Mouse (Mus musculus) lung, adult 2 months (tissue): ENCODE measurements at regions not wholly inside any gene's neighbourhood (a gene's known extent, or its start where the extent isn't known, plus 50 kb on each side); places are given as distances from the start of the nearest gene placed in this dataset.

Source experiments
- DNase-seq: peaks from one replicate; pipeline ENCODE4 v3.0.0; 2022
- H3K4me1 ChIP-seq: fragments of 200-500 bp; 2 replicates; pipeline ENCODE4 v1.6.1; 2011; ENCODE audit warnings: low read length; ENCODE audit not compliant: control insufficient read depth, insufficient read depth
- H3K4me3 ChIP-seq: fragments of 200-500 bp; replicated peaks from 2 replicates; pipeline ENCODE3; 2011; ENCODE audit warnings: low read depth, mild to moderate bottlenecking, control low read depth, low read length; ENCODE audit errors: extremely low read depth
- CTCF ChIP-seq: fragments of 200-500 bp; IDR thresholded peaks from 2 replicates; pipeline ENCODE4 v1.5.1; 2011; ENCODE audit warnings: mild to moderate bottlenecking, low read length, control low read depth; ENCODE audit not compliant: insufficient read depth
- POLR2A ChIP-seq: fragments of 200-500 bp; IDR thresholded peaks from 2 replicates; pipeline ENCODE4 v1.6.1; 2011; ENCODE audit warnings: low read depth, mild to moderate bottlenecking, control low read depth, low read length, borderline replicate concordance; ENCODE audit errors: extremely low read depth
- WGBS: fragments of 180-500 bp; shearing (Covaris S2); methylation state at CpG from one replicate; pipeline ENCODE4 v1.1.7; 2018; 5-methylcytosine and 5-hydroxymethylcytosine counted together

DNA sequence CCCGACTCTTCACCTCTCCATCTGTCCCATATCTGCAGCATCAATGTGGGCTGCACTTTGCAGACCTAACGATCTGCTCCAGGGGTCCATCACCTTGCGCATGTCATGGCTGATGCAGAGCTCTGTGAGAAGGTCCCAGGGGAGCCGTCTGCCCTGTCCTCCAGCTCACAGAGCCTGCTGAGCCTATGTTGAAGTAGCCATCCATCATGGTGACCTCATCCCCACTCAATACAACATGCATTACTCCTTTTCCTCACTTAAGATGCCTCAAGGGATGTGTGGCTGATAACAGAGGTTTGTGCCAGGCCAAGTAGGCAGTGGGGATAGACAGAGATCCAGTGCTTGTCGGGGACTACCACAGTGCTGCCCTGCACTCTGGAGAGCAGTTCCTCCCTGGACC lies 107.4 kb downstream of the Ndufa10 start:
- TF ChIP-seq POLR2A (no peak), CTCF (no peak)
- 69% methylated on average over 5 of the region's 5 CpGs for WGBS
- Histone ChIP-seq H3K4me3 (no peak overlapping the region), H3K4me1 (no peaks in the 10 kb centered on the region)
- DNase-seq, result no peak

DNA sequence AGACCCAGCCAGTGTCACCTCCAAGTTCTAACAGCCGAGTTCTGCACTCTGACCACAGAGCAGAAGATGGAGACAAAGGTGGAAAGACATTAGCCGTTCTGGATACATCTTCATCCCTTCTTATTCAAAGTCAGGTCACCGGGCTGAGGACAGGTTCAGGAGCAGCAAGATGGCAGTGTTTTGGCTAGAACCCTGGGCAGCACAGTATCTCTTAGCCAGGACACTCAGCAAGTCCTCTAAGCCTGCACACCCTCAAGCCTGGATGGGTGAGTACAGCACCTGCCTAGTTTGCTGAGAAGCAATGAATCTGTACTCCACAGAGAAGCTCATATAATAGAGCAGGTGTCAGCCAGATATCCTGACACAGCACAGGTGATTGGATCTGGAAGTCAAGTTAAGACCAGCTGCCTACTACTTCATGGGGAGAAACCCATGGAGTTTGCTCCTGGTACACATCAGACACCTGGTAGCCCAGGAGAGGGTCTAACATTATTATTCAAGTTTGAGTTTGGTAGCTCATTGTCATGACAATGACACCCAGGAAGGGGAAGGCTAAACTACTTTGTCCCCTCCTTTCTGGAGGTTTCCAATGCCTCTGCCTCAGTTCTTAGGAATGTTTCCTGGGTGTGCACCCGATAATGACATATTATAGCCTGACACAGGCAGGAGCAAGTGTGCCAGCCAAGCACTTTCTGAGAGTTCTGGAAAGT lies 108.1 kb downstream of the Ndufa10 start:
- WGBS, result 74% methylated on average over 4 of the region's 4 CpGs

GRCm38 (mm10) chr1:92361677-92362076 lies 112.0 kb downstream of the Ndufa10 start:
- no peak for DNase-seq
- WGBS, result 86% methylated on average over 7 of the region's 7 CpGs
- TF ChIP-seq CTCF (no peak), POLR2A (no peak)
- Histone ChIP-seq H3K4me3 (no peak overlapping the region), H3K4me1 (no peaks in the 10 kb centered on the region)

More for the DNA sequence above, 108.1 kb downstream of the Ndufa10 start:
- no peaks in the 10 kb centered on the region for H3K4me1 ChIP-seq
- no peak overlapping the region for H3K4me3 ChIP-seq
- TF ChIP-seq CTCF (no peak), POLR2A (no peak)
- no peak for DNase-seq

GRCm38 (mm10) chr1:92360255-92360654 lies 113.4 kb downstream of the Ndufa10 start:
- Histone ChIP-seq H3K4me3 (no peak overlapping the region), H3K4me1 (no peaks in the 10 kb centered on the region)
- TF ChIP-seq POLR2A (no peak), CTCF (peak; percentile 80)
- DNase-seq, result peak; percentile 68
- WGBS, result 20% methylated on average over 7 of the region's 7 CpGs

DNA sequence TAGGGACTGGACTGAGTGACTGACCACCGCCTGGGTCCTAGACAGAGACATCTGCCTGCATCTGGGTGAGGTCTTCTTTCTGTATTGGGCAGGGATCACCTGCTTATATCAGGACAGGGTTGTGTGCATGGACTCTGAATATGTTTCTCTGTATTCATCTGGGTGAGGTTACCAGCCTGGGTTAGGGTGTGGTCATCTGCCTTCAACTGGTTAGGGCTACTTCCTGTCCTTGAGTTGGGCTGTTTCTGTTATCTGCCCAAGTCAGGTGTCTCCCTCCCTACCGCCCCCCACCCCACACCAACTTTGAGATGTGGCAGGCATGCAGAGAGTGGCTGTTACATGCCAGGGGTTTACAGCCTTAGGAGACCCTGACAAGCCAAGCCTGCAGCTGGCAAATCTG lies 114.2 kb downstream of the Ndufa10 start:
- Histone ChIP-seq H3K4me1 (no peaks in the 10 kb centered on the region), H3K4me3 (no peak overlapping the region)
- no peak for TF ChIP-seq POLR2A
- DNase-seq, result no peak
- WGBS, result 75% methylated on average over 2 of the region's 2 CpGs

DNA sequence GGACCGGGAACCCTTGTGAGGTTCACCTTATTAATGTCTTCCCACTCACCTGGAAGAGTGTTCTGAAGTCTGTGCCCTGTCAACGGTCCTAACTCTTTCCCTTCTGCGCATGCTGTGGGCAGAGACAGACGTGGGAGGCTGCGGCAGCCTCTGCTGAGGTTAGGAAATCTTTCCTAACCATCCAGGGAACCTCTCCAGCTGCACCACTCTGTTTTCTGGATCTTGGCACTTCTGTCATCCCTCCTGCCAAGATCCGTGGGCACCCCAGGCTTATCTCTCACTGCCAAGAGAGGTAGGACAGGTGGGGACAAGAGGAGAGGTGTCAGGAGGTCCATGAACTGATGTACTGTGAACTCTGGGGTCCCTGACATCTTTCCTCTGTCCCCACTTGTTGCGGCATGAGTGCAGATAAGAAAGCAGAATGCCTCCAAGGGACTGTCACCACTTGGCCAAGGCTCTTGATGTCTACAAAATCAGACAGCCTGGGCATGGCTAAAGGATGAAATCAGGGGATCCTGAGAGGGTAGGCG lies 114.8 kb downstream of the Ndufa10 start:
- no peak for DNase-seq
- Histone ChIP-seq H3K4me3 (no peak overlapping the region), H3K4me1 (no peaks in the 10 kb centered on the region)
- WGBS, result 73% methylated on average over 8 of the region's 8 CpGs
- TF ChIP-seq CTCF (no peak), POLR2A (no peak)

GRCm38 (mm10) chr1:92348353-92349005 lies 125.2 kb downstream of the Ndufa10 start:
- Histone ChIP-seq H3K4me3 (no peak overlapping the region), H3K4me1 (no peaks in the 10 kb centered on the region)
- TF ChIP-seq CTCF, result no peak
- no peak for TF ChIP-seq POLR2A
- 51% methylated on average over 17 of the region's 17 CpGs for WGBS
- no peak for DNase-seq

DNA sequence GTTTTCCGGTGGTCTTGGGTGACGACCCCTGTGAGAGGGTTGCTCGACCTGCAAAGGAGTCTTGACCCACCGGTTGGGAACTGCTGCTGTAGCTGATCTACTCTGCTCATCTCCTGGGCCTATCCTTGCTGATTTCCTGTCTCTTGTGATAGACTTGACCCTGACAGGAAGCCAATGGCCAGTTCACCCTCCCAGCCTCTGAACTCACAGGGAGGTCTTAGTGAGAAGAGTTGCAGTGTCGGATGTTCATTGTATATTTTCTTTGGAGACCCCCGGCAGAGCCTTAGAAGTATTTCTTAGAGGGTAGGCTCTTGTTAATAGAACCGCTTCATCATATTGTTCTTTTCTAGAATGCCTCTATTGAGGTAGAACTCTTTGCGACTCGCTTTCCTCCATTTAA lies 126.0 kb downstream of the Ndufa10 start:
- Histone ChIP-seq H3K4me1 (no peaks in the 10 kb centered on the region), H3K4me3 (no peak overlapping the region)
- TF ChIP-seq POLR2A (no peak), CTCF (no peak)
- no peak for DNase-seq
- WGBS, result 56% methylated on average over 9 of the region's 9 CpGs

GRCm38 (mm10) chr1:92343768-92344167 lies 129.9 kb downstream of the Ndufa10 start:
- no peak overlapping the region for H3K4me3 ChIP-seq
- TF ChIP-seq CTCF (no peak), POLR2A (no peak)
- H3K4me1 ChIP-seq, result no peaks in the 10 kb centered on the region
- 49% methylated on average over 2 of the region's 2 CpGs for WGBS
- DNase-seq, result no peak

DNA sequence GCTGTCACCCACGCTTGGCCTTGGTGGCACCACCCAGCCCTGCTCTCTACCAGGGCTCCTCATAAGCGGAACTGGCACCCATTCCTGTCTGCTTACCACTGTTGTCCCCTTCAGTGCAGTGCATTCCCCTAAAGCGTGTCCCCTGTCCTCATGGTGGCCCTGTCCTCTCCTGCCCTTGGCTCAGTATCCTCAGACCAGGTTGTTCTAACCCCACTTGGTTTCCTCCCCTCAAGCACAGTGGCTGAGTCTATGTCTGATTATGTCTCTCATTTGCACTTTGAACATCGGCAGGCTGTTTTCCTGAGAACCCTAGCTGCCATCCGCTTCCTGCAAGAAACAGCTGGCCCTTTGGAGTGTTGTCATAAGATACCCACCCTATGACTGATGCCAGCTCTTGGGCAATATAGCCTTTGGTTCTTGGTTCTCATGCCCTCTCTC lies 130.5 kb downstream of the Ndufa10 start:
- 83% methylated on average over 5 of the region's 5 CpGs for WGBS
- no peak for DNase-seq
- TF ChIP-seq POLR2A (no peak), CTCF (no peak)
- Histone ChIP-seq H3K4me3 (no peak overlapping the region), H3K4me1 (no peaks in the 10 kb centered on the region)
